Mouse (Mus musculus) right cerebral cortex, adult 18-20 months (tissue): Measurements from ENCODE around the gene Dnah12.
"Not testable (repeated sequence)": the region's sequence is repeated elsewhere in the genome, so short reads cannot be mapped to it uniquely, and the experiment has no call there.

ENCODE experiments used
- DNase-seq: peaks from one replicate; pipeline ENCODE4 v3.0.0; 2022; ENCODE audit warnings: mixed read lengths

The Dnah12 gene

DNA sequence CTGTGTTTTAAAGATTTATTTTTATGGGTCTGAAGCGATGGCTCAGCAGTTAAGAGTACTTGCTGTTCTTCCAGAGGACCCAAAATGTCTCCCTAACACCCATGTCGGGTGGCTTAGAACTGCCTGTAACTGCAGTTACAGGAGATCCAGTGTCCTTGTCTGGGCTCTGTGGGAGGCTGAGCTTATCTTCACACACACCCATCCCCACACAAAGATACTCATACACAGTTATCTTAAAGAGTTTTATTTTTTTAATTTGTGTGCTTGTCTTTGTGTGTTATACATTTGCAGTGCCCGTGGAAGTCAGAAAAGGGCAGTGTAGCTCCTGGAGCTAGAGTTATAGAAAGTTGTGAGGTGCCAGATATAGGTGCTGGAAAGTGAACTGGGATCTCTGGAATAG is 197.7 kb downstream of the Dnah12 start:
- DNase-seq: no peak

DNA sequence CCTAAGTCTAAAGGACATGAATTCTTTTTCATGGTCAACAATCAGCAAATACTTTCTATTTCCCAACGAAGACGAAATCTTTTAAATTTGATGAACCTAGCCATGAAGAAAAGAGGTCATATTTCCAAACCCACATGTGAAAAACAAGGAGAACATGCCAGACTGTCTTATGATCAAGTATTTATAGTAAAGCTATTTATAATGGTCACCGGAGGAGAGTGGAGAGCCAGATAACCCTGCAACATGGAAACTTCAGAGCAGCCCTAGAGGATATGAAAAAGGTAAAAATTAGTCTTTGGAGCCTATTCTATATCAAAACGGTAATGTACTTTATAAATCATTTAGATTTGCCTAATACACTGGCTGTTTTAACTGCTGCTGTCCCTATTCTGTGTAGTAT is 201.3 kb downstream of the Dnah12 start, which contains the start of gene Asb14:
Gene Asb14 (plus strand): TSS at position 166 of the 400 bp plus-strand sequence.
- DNase-seq: no peak

DNA sequence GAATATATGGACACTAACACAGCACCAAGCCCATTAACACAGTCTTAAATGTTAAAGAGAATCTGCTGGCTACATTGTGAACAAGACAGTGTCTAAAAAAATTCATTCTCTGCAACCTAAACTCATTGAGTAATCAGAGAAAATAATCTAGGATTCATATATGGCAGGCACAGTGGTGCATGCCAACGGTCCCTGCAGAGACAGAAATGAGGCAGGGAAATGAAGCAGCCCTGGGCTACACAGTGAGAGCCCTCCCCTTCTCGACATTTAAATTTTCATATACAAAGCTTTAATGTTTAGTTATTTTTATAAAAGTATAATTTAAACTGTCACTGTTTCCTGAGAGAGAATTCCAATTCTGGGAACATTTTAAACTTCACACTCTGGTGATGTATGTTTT is 206.4 kb downstream of the Dnah12 start:
- DNase-seq: no peak

DNA sequence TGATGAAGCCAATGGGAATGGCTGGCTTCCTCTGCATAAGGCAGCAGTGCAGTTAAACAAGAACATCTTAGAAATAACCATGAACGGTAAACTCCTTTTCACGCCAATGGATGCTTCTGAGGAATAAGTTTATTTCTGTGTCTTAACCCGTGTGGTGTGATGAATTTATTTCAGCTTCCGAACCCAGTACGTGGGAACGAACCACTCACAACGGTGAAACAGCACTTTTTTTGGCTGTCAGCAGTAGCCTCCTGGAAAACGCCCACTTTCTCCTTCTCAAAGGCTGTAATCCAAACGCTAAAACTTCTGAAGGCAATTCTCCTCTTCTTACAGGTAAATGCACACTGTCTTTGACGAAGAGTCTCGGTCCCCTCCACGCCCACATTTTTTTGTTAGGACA is 207.8 kb downstream of the Dnah12 start:
- DNase-seq: peak; percentile 44

DNA sequence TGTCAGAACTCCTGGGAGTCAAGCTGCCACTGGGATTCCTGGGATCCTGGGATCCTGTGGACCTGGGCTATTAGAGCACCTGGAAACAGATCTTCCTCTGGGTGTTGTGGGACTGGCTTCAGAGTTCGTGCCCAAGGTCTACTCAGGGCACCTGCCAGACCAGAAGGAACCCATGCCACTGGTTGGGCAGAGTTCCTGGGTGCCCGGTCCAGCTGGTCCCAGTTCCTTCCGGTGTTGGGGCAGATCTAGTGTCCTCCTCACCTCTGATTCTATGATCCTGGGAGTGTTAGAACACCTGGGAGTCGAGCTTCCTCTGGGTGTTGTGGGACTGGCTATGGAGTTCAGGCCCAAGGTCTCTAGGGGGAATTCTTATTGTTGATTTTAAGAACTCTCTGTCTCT is 214.3 kb downstream of the Dnah12 start:
- DNase-seq: no peak

DNA sequence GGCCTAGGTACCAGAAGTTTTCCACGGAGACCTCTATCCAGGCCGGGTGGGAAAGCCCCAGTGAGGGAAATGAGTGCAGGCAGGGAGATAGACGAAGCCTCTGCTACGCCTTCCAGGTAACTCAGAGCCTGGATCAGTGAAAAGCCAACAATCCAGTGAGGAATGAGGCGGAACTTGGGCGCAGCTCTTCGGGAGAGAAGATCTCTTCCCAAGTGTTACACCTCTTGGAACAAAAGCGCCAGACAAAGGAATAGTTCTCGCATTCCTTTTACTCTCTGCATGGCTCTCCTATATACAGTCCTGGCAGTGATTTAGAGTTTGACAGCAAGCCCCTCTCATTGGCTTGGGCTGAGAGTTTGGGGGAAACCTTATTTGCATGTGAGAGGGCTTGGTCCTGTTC is 217.4 kb downstream of the Dnah12 start:
- not testable (repeated sequence) for DNase-seq

DNA sequence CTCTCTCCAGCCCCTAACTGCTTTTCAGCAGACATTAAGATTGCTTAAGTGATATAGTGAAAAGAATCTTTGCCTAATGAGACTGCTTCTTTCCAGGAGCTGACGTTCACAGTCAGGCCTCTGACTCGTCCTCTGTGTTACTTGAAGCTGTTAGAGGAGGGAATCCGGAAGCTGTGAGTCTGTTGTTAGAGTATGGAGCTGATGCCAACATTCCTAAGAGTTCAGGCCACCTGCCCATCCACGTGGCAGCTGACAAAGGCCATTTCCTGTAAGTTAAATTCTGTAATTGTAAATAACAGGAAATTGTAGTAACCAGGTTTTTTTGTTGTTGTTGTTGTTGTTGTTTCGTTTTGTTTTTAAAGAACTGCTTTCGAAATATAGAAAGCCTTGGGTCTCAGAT is 218.1 kb downstream of the Dnah12 start:
- DNase-seq: no peak

DNA sequence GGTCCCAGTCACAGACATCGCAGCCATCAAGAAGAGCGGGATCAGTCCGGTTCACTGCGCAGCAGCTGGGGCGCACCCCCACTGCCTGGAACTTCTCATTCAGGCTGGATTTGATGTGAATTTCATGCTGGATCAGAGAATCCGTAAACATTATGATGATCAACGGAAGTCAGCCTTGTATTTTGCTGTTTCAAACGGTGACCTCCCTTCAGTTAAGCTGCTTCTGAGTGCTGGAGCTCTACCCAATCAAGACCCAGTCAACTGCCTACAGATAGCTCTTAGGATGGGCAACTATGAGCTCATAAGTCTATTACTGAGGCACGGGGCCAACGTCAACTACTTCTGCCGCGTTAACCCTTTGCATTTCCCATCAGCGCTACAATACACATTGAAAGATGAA is 218.8 kb downstream of the Dnah12 start:
- no peak for DNase-seq

DNA sequence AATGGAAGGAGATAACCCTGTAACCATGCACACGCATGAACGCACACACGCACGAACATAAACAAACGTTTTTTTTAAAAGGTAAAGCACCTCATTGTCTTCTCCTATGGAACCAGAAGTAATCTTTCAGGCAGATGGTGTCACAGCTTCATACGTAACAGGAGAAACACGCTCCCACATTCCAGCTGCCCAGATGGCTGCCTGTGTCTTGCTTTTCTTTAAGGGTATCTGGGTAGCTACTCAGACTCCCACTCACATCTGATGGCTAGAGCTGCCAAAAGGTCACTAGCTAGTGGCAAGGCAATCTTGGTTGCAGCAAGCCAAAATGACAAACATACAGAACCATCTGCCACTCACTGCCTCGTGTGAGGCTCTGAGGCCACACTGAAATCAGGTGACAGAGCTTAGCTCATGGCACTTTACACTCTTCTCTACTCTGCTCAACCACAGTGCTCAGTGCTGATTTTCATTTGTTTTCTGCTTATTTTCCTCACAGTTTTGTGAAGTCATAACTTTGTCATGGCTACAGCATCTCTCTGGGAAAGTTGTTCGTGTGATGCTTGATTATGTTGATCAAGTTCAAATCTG is 220.7 kb downstream of the Dnah12 start:
- peak; percentile 43 for DNase-seq

DNA sequence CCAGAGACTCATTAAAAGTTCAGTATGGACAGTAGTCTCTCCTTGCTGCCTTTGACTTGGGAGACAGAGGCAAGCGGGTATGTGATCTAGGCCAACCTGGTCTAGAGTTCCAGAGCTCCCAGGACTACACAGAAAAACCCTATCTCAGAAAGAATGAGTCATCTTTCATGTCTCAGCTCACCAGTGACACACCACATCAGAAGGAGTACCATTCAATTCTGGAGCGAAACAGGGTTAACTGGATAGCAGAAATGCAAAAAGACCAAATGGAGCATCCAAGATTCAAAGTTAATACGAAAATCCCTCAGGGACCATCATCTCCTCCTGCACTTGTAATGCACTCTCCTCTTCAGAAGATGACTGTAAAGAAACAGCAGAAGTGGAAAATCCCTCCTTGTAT is 226.2 kb downstream of the Dnah12 start:
- no peak for DNase-seq

DNA sequence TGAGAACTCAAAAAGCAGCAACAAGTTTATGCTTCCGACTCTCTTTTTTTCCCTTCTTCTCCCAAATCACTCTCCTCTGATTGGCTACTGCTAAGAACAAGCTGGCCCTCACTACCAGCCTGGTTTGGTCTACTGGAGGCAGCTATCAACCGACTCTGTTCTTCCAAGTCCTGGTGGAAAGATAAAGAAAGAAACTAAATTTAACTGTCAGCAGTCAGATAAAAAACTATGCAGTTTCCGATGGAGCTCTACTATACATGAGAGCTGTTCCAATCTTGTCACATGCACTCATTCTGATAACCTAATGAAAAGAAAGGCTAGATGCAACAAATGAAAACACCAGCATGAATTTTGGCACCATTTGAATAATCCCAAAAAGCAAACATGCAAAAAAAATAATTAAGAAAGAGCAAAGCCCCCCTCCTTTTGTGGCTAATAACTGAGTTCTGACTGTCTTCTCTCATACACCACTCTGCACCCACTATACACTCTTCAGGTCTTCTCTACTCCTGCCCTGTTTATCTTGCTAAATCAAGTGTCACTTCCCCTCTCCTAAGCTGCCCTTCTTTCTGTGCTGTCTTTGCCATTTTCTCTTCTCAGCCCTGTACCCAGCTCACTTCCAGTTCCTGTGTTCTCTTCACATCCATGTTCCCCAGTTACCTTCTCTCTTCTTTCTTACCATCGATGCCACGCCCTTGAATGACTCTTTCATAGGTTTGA is 230.8 kb downstream of the Dnah12 start:
- DNase-seq: no peak

DNA sequence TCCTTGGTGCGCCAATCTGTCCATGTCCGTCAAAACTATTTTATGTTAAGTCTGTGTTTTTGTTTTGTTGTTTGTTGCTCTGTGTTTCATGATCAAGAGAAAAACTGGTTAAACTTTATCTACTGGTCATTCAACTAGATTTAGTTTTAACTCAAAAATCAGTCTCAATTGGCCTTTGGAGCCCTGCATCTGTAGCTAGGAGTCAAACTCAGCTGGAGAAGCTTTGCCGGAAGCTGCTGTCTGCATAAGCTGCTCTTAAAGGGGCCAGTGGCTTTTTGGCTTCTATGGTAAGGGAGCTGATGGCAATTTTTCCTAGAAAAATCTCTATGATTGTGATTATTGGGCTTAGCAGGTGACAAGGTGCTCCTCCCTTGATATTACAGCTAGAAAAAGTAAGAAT is 241.8 kb downstream of the Dnah12 start:
- no peak for DNase-seq

DNA sequence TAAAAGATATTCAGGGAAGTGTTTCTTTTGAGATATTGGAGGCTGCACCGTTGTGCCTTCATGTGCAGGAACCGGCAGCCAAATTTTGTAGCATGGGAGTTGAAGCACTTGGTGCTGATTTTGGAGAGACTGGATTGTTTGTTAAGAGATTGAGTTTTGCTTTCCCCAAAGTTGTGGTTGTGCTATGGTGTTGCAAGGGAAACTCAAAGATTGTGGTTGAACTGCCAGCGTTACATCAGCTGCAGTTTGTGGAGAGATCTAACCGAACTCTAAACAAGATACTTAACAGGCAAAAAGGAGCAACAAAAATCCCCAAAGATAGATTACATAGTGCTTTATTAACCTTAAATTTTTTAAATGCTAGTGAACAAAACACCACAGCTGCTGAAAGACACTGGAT is 242.5 kb downstream of the Dnah12 start:
- DNase-seq: no peak
